Mouse (Mus musculus): ENCODE results near the gene Ugcg. TPM values are rescaled to one million over a fixed set of nuclear protein-coding genes. Genes with fewer than 3 reads are reported as not detected.

Ugcg gene
- polyA plus RNA-seq (2012; rRNA removed): 7.3 and 9.8 TPM in 2 replicates

- TF ChIP-seq CTCF (IDR thresholded peaks at IDR 0.05; ENCODE audit: control insufficient read depth, insufficient read depth, insufficient replicate concordance, low read depth, low read length) (no peak), POLR2A (IDR thresholded peaks at IDR 0.05; ENCODE audit: control insufficient read depth, low read depth, low read length) (peak; percentile 62)
- no peaks in the 10 kb centered on the region for H3K27me3 ChIP-seq (ENCODE audit: control insufficient read depth, insufficient read depth, low read length)
- no peaks in the 10 kb centered on the region; the same call in none of the 2 replicates for H3K4me1 ChIP-seq (ENCODE audit: control insufficient read depth, insufficient read depth, low read length)
- no peaks in the 10 kb centered on the region for H3K36me3 ChIP-seq (ENCODE audit: control insufficient read depth, insufficient read depth, low read length)
- H3K27ac ChIP-seq (ENCODE audit: control insufficient read depth, insufficient read depth, low read depth, low read length): peak within 1 kb of the TSS; percentile 81
- H3K4me3 ChIP-seq (ENCODE audit: control insufficient read depth, low read depth, low read length): peak within 1 kb of the TSS; percentile 94
Observed at GRCm38 (mm10) chr4:59188802-59189545, at the start of gene Ugcg. Gene Ugcg (plus strand): TSS chr4:59189257.

GRCm38 (mm10) chr4:59149043-59149442 lies 40.0 kb upstream of the Ugcg start:
- Histone ChIP-seq H3K4me3 (ENCODE audit: control insufficient read depth, low read depth, low read length) (no peak overlapping the region), H3K27ac (ENCODE audit: control insufficient read depth, insufficient read depth, low read depth, low read length) (no peak overlapping the region), H3K27me3 (ENCODE audit: control insufficient read depth, insufficient read depth, low read length) (no peaks in the 10 kb centered on the region), H3K36me3 (ENCODE audit: control insufficient read depth, insufficient read depth, low read length) (no peaks in the 10 kb centered on the region), H3K4me1 (ENCODE audit: control insufficient read depth, insufficient read depth, low read length) (no peaks in the 10 kb centered on the region)
- TF ChIP-seq POLR2A (IDR thresholded peaks at IDR 0.05; ENCODE audit: control insufficient read depth, low read depth, low read length): no peak
- TF ChIP-seq CTCF (IDR thresholded peaks at IDR 0.05; ENCODE audit: control insufficient read depth, insufficient read depth, insufficient replicate concordance, low read depth, low read length): no peak

DNA sequence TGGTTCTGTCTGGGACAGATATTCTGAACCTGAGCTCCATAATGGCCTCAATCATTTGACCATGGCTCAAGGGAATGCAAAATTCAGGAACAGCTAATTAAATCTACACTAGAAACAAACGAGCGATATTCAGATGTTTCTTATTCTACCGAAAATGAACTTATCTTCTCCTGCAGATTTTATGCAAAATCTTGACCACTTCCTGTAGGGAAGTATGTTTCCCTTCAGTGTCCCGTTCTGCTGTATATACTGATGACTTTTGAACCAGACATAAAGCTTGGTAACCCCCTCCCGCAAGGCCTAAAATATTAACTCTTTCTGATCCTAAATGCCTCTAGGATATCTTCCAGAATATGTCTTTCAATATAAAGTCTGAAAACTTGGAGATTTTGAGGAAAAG lies 38.1 kb upstream of the Ugcg start:
- H3K27ac ChIP-seq (ENCODE audit: control insufficient read depth, insufficient read depth, low read depth, low read length): no peak overlapping the region
- no peaks in the 10 kb centered on the region for H3K4me1 ChIP-seq (ENCODE audit: control insufficient read depth, insufficient read depth, low read length)
- H3K4me3 ChIP-seq (ENCODE audit: control insufficient read depth, low read depth, low read length): no peak overlapping the region
- no peaks in the 10 kb centered on the region for H3K27me3 ChIP-seq (ENCODE audit: control insufficient read depth, insufficient read depth, low read length)
- no peaks in the 10 kb centered on the region for H3K36me3 ChIP-seq (ENCODE audit: control insufficient read depth, insufficient read depth, low read length)
- TF ChIP-seq CTCF (IDR thresholded peaks at IDR 0.05; ENCODE audit: control insufficient read depth, insufficient read depth, insufficient replicate concordance, low read depth, low read length) (no peak), POLR2A (IDR thresholded peaks at IDR 0.05; ENCODE audit: control insufficient read depth, low read depth, low read length) (no peak)

DNA sequence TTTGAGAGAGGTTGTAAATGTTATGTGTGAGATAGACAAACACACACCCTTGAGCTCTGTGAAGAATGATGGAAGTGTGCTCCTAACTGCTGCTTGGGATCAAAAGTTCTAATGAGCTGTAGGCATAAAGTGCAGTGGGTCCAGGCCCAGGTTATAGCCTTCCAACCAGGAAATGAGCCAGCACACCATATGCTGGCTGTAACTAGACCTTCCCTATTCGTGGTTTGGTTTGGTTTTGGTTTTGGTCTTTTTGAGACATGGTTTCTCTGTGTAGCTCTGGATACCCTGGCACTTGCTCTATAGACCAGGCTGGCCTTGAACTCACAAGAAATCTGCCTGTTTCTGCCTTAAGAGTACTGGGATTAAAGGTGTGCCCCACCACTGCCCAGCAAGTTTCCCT lies 37.1 kb upstream of the Ugcg start:
- Histone ChIP-seq H3K27me3 (ENCODE audit: control insufficient read depth, insufficient read depth, low read length) (no peaks in the 10 kb centered on the region), H3K36me3 (ENCODE audit: control insufficient read depth, insufficient read depth, low read length) (no peaks in the 10 kb centered on the region), H3K4me1 (ENCODE audit: control insufficient read depth, insufficient read depth, low read length) (no peaks in the 10 kb centered on the region), H3K27ac (ENCODE audit: control insufficient read depth, insufficient read depth, low read depth, low read length) (no peak overlapping the region), H3K4me3 (ENCODE audit: control insufficient read depth, low read depth, low read length) (no peak overlapping the region)
- TF ChIP-seq POLR2A (IDR thresholded peaks at IDR 0.05; ENCODE audit: control insufficient read depth, low read depth, low read length) (no peak), CTCF (IDR thresholded peaks at IDR 0.05; ENCODE audit: control insufficient read depth, insufficient read depth, insufficient replicate concordance, low read depth, low read length) (no peak)

DNA sequence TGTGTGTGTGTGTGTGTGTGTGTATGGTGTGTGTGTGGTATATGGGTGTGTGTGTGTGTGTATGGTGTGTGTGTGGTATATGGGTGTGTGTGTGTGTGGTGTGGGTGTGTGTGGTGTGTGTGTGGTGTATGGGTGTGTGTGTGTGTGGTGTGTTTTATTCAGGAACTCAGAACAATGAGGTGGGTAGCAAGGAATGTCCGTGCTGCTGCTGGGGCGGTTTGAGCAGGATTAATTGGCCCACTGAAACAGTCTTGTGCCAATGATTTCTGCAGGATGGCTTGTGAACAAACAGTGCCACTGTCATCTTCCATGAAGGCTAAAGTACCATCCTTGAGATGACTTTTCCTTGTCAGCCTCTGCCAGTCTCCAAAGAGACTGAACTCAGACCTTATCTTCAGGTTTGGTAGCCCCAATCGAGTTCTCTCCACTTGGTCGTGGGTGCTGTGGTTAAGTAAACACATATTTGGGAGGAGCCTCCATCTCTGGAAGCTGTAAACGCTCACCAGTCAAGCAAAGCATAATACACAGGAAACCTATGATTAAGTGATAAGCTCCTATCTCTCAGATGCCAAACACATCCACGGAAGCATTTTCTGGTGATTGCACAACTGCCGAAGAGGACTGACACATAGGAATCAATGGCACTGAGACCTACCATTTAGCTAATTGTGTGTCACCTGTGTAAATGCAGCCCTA lies 32.0 kb upstream of the Ugcg start:
- TF ChIP-seq CTCF (IDR thresholded peaks at IDR 0.05; ENCODE audit: control insufficient read depth, insufficient read depth, insufficient replicate concordance, low read depth, low read length) (no peak), POLR2A (IDR thresholded peaks at IDR 0.05; ENCODE audit: control insufficient read depth, low read depth, low read length) (no peak)
- no peaks in the 10 kb centered on the region for H3K27me3 ChIP-seq (ENCODE audit: control insufficient read depth, insufficient read depth, low read length)
- peaks cover 2% of the 10 kb centered on the region; the same call in 1 of the 2 replicates for H3K4me1 ChIP-seq (ENCODE audit: control insufficient read depth, insufficient read depth, low read length)
- H3K27ac ChIP-seq (ENCODE audit: control insufficient read depth, insufficient read depth, low read depth, low read length): no peak overlapping the region
- no peak overlapping the region for H3K4me3 ChIP-seq (ENCODE audit: control insufficient read depth, low read depth, low read length)
- H3K36me3 ChIP-seq (ENCODE audit: control insufficient read depth, insufficient read depth, low read length): no peaks in the 10 kb centered on the region

DNA sequence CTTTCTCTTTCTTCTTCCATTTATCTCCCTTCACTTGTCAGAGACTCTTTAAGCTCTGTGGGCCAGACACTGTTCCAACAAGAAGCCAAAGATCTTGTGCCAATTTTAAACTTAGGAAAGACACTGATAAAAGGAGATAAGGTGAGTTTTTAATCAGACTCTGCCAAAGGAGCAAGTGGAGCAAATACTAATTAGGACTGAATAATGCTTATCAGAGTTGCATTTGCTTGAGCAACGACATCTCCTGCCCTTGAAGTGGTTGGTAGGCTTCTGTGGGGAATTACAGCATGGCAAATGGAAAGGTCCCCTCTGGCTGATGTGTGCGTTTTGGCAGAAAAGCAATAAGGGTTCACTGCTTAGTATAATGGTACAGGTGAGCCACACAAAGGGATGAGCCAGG lies 31.4 kb upstream of the Ugcg start:
- H3K27ac ChIP-seq (ENCODE audit: control insufficient read depth, insufficient read depth, low read depth, low read length): no peak overlapping the region
- H3K36me3 ChIP-seq (ENCODE audit: control insufficient read depth, insufficient read depth, low read length): no peaks in the 10 kb centered on the region
- H3K4me3 ChIP-seq (ENCODE audit: control insufficient read depth, low read depth, low read length): no peak overlapping the region
- H3K4me1 ChIP-seq (ENCODE audit: control insufficient read depth, insufficient read depth, low read length): peaks cover 8% of the 10 kb centered on the region
- H3K27me3 ChIP-seq (ENCODE audit: control insufficient read depth, insufficient read depth, low read length): no peaks in the 10 kb centered on the region
- TF ChIP-seq CTCF (IDR thresholded peaks at IDR 0.05; ENCODE audit: control insufficient read depth, insufficient read depth, insufficient replicate concordance, low read depth, low read length) (no peak), POLR2A (IDR thresholded peaks at IDR 0.05; ENCODE audit: control insufficient read depth, low read depth, low read length) (no peak)

- no peaks in the 10 kb centered on the region for H3K36me3 ChIP-seq (ENCODE audit: control insufficient read depth, insufficient read depth, low read length)
- TF ChIP-seq POLR2A (IDR thresholded peaks at IDR 0.05; ENCODE audit: control insufficient read depth, low read depth, low read length) (no peak), CTCF (IDR thresholded peaks at IDR 0.05; ENCODE audit: control insufficient read depth, insufficient read depth, insufficient replicate concordance, low read depth, low read length) (no peak)
- H3K4me3 ChIP-seq (ENCODE audit: control insufficient read depth, low read depth, low read length): no peak overlapping the region
- no peak overlapping the region for H3K27ac ChIP-seq (ENCODE audit: control insufficient read depth, insufficient read depth, low read depth, low read length)
- no peaks in the 10 kb centered on the region for H3K27me3 ChIP-seq (ENCODE audit: control insufficient read depth, insufficient read depth, low read length)
- H3K4me1 ChIP-seq (ENCODE audit: control insufficient read depth, insufficient read depth, low read length): peaks cover 8% of the 10 kb centered on the region
Observed at GRCm38 (mm10) chr4:59160289-59160688, 28.8 kb upstream of the Ugcg start.
